Mouse (Mus musculus): ENCODE measurements around the gene Scd1. TPM values are rescaled to one million over a fixed set of nuclear protein-coding genes. Genes with fewer than 3 reads are reported as not detected.

Gene Scd1
- polyA plus RNA-seq (2012; rRNA removed): 3,525 and 4,693 TPM in 2 replicates

DNA sequence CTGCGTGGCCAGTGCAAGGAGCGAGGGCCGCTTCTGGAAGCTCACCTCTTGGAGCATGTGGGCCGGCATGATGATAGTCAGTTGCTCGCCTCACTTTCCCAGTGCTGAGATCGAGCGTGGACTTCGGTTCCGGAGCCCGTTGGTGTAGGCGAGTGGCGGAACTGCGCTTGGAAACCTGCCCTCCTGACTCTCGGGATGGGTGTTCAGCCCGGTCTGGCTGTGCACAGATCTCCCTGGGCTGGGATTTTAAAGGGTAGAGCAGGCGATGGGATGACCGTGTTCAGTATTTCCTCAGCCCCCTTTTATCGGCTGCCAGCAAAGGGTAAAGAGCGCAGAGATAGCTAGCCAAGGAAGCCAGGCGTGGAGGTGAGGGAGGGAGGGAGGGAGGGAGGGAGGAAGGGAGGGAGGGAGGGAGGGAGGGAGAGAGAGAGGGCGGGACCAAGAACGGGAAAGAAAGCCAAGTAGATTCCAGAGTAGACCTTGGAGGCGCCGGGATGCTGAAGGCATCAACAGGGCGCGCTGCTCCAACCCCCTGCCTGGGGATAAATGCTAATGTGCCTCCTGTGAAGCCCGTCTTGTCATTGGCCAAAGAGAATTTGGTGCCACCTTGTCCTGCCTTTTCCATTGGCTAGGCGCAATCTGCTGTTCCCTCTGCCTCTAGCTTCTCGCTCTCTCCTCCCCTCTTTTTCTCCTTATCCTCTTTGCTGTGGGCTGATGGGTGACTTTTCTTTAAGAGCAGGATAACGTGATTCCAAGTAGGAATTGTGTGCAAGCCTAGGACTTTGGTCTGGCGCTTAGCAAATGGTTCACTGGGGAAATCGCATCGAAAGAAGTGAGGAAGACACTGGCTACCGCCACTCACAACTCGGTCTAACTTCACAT lies at the start of gene Scd1:
Scd1 (minus strand) TSS at position 539 of the 882 bp plus-strand sequence.
- DNase-seq (ENCODE audit: low read depth): no peak

DNA sequence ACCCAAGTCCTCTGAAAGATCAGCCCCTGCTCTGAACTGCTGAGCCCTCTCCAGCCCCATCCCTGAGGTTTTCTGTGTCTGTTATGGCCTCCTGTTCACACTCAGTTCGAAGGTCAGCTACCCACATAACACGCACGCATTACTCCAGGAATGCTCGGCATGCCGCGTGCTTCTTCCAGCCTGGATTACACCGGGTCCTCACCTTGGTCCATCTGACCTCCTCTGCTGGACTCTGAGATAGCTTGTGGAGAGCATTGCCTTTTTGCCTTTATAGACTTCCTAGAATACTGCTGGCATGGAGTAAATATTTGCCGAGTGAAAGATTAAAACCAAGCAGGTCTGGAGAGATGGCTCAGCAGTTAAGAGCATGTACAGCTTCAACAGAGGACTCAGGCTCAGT lies 47.7 kb upstream of the Scd1 start:
- no peak for DNase-seq (ENCODE audit: low read depth)

DNA sequence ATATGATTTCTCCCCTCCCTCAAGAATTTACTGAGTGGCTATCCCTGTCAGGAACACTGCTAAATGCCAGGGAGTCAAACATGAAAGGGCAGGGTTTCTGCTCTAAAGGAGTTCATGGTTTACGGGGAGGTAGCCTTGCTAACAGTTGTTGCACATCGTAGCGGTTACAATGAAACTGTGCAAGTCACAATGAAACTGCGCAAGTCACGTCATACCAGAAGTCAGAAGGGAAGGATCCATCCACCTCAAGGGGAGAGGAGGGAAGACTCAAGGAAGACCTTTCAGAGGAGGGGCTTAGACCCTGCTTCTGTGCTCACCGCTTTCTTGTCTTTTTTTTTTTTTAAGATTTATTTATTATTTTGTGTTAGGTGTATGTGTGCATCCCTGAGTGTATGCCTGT lies 47.2 kb upstream of the Scd1 start:
- DNase-seq (ENCODE audit: low read depth): no peak

DNA sequence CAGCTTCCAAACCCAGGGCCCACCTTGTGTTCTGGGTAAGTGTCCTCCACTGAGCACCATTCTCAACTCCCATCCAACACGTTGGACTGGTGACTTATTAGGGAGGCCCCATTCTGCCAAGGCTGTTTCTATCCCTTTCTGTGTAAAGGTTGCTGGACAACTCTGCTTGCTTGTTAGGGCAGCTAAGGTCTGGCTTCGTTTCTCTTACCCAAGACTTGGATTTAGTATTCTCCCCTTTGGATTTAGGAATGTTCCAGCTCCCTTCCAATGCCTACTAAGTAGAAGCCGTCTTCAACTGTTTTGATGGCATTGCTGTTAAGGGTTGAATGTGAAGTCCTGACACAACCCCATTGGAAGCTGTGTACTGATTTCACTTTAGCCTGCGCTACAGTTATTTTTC lies 40.2 kb upstream of the Scd1 start:
- DNase-seq (ENCODE audit: low read depth): no peak

DNA sequence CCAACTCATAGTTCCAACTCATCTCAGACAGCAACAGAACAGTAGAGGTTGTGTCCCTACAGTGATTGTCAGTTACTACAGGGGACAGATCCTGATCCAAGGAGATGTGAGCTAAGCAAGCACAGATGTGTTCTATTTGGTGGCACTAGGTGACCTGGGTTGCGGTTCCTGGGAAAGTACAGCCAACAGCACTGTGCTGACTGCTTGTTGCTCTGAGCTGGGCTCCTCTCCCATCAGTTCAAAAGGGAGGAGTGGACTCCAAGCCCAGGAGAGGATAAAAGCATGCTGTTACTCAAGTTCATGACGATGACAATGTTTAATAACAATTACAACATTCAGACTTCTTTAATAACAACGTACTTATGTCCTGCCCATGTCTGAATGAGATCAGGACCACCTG lies 38.1 kb upstream of the Scd1 start:
- DNase-seq (ENCODE audit: low read depth): no peak

DNA sequence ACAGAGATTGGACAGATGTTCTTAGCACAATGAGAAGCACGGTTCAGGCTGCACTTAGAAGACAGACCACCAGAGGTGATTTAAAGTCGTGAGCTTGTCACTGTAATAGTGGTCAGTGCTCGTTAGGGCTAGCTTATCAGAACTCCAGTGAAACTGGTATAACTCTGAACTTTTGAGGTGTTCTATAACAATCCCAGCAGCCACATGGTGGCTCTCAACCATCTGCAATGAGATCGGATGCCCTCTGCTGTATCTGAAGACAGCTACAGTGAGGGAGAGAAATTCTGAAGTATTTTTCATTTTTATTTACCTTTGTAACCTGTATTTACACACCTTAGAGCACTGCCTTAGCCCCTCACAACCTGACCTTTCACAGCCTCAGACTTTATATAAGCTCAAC lies 31.6 kb upstream of the Scd1 start:
- DNase-seq (ENCODE audit: low read depth): no peak

DNA sequence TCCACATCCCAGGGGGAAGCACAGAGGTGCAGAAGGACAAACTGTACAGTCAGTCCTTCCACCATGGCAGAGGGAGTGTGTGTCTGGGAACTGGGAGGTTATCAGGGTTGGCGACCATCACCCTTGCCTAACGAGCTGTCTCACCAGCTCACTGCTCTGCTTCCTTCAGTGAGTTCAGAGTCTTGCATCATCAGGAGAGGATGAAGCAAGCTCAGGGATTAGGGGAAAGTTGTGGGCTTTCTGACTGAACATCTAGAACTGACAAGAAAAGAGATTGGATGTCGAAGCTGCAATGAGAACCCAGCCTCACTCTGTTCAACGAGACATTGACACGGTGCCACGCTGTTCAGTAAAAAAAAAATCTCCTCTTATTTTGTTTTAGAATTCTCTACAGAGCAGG lies 30.3 kb upstream of the Scd1 start:
- DNase-seq (ENCODE audit: low read depth): no peak

DNA sequence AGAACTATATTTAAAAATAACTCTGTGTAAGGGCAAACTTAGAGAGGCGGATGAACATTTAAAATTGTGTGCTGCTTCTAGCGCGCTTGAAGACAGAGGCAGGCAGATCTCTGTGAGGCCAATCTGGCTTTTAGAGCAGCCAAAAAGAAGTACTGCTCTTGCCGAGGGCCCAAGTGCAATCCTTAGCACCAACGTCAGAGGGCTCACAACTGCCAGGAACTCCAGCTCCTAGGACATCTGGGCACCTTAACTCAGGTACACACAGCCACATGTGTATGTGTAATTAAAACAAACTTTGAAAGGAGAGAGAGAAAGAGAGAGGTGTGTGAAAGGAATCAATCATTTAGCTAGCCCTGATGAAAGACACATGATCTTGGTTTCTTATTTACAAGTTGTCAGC lies 24.4 kb upstream of the Scd1 start:
- no peak for DNase-seq (ENCODE audit: low read depth)

DNA sequence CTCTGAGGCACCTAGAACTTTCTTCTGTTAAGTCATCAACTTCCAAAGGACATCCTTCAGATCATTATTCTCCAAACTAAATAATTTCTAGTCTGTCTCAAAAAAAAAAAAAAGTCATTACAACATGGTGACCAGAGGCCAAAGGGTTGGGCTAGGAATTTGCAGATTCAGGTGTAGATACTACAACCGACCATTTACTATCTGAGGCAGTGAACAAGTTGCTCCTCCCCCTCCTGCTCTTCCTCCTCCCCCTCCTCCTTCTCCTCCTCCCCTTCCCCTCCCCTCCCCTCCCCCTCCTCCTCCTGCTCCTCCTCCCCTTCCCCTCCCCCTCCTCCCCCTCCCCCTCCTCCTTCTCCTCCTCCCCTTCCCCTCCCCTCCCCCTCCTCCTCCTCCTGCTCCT lies 20.0 kb upstream of the Scd1 start:
- DNase-seq (ENCODE audit: low read depth): no peak

DNA sequence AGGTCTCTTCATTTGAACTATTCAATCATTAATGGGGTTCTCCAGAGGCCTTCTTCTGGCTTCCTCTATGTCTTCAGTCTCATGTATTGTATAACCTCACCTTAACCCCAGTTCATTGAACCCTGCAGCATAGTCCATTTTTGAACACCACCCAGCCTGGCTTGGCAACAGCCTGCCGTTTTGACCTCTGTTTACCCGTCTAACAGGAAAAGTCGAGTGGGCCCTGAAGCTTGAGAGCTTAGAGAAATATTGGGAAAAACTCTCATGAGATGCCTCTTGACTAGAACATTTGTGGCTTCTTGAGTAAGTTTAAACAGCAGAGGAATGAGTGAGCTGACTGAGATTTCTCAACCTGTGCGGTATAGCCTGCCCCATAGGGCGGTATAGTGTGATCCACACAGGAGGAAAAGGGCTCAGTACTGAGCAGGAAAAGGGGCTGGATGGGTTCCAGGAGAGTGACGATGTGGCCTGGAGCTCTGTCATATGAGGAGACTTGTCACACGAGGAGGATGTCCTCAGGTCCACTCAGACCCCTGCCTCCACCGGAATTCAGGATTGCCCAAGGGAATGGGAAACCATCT lies 14.5 kb upstream of the Scd1 start:
- no peak for DNase-seq (ENCODE audit: low read depth)

DNA sequence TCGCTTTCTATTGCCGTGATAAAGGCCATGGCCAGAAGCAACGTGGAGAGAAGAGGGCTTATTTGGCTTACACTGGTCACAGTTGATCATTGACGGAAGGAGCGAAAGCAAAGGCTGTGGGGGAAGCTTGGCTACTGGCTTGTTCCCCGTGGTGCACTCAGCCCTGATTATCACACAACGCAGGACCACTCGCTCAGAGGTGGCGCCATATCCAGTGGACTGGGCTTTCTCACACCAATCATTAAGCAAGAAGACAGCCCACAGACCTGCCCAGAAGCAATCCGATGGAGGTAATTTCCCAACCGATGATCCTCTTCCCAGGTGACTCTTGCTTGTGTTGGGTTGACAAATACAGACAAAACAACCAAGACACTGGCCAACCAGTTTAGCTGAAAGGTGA lies 11.9 kb upstream of the Scd1 start:
- DNase-seq (ENCODE audit: low read depth): no peak

DNA sequence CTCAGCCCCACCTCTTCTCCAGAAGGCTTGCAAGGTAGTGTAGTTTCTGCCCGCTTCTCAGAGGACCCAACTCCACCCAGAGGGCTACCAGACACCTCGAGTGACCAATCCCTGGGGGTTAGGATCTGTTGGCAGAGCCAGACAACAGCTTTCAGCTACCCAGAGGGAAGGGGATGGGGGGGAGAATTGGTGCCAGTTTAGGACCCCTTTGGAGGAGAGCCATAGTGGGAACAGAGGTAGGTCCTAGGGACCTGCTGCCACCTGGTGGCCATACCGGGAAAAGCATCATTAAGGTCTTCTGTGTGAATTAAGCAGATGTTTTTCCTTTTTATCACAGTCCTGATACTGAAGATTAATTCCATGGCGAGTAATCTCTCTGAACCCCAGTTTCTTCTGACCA lies 11.3 kb upstream of the Scd1 start:
- DNase-seq (ENCODE audit: low read depth): no peak

DNA sequence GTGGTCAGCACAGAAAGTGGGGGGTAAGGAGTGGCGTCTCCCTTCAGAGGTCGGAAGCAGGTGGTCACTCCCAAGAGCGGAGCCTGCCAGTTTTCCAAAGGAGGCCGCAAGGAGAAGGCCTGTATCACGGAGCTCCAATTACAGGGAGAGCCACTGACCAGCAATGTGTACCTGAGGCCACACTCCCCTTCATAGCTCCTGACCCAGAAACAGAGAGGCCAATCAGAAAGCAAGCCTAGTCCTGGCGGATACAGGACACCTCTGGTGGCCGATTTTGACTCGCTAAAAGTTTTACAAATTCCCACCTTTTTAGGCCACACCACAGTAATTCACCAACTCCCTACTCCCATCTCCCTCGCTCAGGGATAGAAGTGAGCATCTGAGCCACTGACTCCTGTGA lies 10.9 kb upstream of the Scd1 start:
- DNase-seq (ENCODE audit: low read depth): no peak

DNA sequence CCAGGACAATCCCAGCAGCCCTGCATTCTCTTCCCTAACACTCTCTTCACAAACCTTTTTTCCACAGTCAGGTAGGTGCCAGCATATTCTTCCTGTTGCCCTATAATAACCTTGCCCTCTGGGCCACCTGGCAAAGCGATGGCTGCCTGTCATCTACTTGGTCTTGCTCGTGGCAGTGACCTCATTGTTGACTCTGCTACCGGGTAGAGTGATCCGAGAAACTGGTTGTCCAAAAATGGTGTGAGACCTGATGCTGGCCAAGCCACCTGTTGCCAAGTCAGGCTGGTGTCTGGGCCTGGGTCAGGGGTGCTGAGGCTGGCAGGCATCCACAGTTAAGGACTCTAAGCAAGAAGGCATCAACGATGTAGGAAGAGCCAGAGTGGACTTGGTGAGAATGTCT lies 10.4 kb upstream of the Scd1 start:
- DNase-seq (ENCODE audit: low read depth): no peak

DNA sequence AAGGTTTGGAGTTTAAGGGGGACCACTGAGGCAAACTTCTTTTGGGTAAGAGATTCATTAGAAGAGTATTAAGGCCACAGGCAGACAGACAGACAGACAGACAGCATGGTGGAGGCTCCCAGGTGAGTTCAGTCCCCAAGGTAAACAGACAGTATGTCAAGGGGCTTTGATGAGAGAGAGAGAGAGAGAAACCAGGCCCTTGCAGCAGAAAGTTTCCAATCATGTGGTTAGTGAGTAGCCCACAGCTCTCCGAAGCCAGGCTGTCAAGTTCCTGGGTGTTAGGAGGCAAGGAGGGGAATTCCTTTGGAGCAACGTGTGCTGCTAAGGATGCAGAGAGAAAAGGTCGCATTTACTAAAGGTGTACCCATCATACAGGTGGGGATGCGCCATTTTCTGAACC lies 9.8 kb upstream of the Scd1 start:
- no peak for DNase-seq (ENCODE audit: low read depth)

DNA sequence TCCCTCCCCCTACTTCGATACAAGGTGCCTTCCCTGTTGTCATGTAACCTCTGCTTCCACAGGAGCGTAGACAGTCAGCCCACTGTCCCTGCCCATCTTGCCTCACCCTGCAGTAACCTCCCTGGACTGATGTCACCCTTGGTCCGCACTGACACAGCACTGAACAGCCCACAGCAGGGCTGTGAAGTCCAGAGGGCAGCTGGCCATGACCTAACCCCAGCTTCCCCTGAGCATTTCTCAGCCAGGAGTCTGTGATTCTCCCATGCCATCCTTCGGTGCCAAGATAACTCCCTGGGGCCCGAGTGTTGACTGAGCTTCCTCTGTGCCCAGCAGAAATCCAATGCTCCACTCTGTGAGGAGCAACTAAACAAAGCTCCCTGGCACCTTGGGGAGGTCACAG lies 8.6 kb upstream of the Scd1 start:
- DNase-seq (ENCODE audit: low read depth): no peak

DNA sequence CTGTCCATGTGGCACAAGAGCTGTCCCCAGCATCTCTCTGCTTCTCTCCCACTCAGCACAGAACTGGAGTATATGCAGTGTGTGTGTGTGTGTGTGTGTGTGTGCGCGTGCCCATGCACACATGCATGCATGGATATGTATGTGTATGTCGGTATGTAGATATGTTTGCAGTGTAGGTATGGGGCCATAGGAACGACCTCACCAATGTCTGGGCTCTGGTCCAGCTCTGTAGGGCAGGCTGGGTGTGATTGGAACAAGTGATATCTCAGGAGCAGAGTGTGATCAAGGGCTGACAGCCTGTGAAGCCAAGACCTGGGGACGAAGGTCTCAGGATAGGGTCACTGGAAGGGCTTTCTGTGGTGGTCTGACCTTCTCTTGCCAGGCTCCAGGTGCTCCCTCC lies 7.8 kb upstream of the Scd1 start:
- no peak for DNase-seq (ENCODE audit: low read depth)

DNA sequence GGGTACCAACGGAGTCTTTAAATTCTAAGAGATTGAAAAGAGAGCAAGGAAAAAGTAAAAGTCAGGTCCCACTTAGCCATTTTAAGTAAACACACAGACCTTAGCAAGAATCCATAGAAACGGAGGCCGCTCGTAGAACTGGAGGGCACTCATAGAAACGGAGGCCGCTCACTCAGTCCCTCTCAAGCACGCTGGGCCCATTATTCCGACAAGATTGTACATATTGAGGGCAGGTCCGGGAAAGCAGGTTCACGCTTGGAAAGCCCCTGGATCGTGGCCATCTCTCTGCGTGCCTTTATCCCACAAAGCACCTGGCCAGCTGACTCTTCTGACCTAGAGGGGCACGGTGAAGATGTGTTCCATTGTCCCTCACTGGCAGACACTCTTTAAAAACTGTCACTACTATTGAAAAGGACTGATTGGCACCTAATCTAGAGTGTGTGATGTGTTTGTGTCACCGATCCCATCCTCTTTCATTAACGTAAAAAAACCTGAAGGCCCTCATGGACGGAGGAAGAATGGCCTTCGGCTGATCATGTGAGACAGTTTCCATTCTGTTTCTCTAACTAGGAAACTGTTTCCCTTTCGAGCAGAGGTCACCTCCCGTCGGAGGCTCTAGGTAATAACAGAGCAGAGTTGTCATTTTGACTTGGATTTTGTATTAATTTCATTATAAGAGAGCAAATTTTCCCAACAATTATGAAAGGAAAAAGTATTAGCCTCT lies 2.8 kb upstream of the Scd1 start:
- DNase-seq (ENCODE audit: low read depth): no peak

DNA sequence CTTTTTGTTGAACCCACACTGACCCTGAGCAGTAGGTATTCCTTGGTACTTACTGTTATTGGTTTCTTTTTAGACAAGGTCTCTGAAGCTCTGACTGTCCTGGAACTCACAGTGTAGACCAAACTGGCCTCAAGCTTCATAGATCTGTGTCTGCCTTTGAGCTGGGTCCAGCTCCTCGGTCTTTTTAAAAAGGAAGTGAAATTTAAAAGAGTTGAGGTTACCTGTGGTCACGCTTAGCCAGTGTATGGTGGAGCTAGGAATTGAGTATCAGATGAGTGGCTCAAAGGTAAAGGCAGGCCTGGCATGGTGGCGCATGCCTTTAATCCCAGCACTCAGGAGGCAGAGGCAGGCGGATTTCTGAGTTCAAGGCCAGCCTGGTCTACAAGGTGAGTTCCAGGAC lies 916 bp upstream of the Scd1 start:
- DNase-seq (ENCODE audit: low read depth): no peak

DNA sequence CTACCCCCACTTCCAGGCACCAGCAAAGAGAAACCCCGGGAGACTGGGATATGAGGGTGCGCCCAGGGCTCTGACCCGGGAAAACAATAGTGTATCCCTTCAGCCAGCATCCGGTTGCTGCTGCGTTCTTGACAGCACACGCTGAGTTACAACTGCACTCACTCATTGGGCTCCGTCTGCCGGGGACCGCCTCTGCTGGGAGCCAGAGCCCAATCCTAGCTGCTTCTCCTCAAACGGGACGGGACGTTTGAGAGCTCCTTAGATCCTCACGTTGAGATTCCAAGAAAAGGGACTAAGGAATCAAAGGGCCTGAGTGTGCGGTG lies 505 bp upstream of the Scd1 start:
- DNase-seq (ENCODE audit: low read depth): no peak

DNA sequence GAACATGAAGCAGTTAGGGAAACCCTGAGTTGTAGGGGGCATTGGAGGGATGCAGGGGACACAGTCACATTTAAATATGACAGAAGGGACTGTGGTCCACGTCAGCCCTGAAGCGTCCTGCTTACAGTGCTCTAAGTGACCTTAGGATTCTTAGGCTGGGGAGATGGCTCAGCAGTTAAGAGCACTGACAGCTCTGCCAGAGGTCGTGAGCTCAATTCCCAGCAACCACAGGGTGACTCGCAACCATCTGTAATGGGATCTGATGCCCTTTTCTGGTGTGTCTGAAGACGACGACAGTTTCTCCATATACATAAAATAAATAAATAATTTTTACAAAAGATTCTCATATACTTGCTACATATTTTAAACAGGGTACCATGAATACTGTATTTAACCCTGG lies 4.1 kb downstream of the Scd1 start:
- no peak for DNase-seq (ENCODE audit: low read depth)

DNA sequence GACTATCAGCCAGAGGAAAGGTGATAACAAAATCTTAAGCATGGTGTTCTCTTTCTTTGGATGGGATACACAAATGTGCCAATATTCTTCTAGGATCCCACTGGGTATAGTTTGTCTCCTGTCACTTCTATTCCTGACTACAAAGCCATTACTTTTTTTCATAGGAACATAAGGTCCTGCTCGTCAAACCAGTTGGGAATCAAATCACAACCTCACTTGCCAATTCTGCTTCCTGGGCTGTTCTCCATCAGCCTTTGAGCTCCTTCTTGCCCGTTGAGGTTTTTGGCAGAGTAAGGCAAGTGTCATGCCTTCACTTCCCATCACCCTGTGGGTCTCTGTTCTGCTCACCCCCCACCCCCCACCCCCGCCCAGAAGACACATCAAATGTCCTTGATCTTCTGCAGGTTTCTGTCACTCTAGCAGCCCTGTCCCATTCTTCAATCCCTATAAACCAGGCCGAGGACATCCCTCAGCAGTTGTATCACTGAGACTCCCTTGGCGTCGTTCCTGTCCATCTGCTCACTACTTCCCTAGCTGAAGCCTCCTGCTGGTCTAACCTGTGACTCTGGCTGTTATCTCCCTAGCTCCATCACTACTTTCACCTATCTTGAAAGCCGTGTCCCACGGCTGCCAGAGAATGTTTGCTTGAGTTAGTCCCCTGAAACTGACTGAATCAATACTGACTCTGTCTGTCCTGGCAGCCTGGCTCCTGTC lies 7.0 kb downstream of the Scd1 start:
- DNase-seq (ENCODE audit: low read depth): no peak

DNA sequence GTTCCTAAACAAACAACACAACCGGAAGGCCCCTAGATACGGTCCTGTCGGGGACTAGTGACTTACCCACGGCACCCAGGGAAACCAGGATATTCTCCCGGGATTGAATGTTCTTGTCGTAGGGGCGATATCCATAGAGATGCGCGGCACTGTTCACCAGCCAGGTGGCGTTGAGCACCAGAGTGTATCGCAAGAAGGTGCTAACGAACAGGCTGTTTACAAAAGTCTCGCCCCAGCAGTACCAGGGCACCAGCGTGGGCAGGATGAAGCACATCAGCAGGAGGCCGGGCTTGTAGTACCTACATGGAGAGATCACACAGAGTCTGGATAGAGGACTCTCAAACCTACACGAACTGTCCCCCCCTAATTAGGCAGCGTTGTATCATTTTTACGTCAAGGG lies 7.6 kb downstream of the Scd1 start:
- no peak for DNase-seq (ENCODE audit: low read depth)

Measured in gonadal fat pad, adult 2 months (tissue).